Mouse (Mus musculus) frontal cortex, postnatal 14 days (tissue): ENCODE measurements around the gene Kcng3.
A peak's percentile ranks its signal among the peaks of the same experiment; 100 is the strongest.

Experiments used
- DNase-seq, 2 experiments: peaks; one replicate each; pipeline ENCODE4 v3.0.0; 2022; ENCODE audit warnings: low spot score in 2 of 2

Kcng3 gene

GRCm38 (mm10) chr17:83630787-83631678 lies 662 bp downstream of the Kcng3 start:
- peak in 1 of 2 experiments; percentile 16 for DNase-seq

DNA sequence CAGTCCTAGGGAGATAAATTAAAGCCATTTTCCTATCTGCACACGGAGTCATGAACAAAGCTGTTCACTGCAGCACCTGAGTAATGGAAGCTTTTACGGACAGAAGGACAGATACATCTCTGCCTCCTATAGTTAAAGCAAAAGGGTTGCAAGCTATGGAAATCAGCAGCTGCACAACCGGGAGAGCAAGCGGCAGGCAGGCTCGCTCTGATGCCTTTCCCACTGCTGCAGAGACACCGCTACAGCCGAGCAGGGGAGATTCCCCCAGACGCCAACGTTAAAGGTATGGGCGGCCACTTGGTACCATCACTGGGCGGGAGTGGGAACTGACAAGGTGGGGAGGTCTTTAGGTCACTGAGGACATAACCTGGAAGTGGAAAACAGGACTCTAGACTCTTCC lies 17.8 kb downstream of the Kcng3 start:
- DNase-seq, result no peak

DNA sequence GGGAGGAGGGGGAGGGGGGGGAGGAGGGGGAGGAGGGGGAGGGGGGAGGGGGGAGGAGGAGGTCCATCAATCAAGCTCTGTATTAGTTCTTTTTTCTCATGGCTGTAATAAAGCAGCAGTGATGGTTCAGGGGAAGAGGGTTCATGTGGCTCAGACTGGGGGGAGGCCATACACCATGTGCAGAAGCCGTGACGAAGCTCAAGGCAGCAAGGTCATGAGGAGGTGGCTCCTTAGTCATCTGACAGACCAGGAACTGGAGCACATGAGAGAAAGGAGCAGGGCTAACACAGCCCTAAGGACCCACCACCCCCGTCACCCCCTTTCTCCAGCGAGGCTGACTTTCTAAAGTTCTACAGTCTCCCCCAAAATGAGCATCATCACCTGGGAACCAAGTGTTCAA lies 22.2 kb downstream of the Kcng3 start:
- DNase-seq, result no peak

- no peak for DNase-seq
These were observed 30.7 kb downstream of the Kcng3 start for GRCm38 (mm10) chr17:83600976-83601375.

DNA sequence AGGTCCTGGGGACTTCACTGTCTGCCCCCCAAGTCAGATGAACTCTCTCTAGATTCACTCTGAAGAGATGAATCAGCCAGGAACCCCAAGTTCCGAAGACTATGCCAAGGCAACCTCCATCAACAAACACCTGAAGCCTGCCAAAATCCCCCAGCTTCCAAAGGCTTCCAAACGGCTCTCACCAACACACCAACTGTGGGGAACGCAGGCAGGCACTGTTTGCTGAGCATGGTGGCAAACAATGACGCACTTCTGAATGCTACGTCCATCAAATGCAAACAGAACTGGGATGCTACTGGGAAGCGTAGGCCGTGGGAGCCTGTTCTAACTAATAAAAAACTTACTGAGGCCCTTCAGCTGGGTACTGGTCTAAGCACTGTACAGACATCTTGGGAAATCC lies 35.7 kb downstream of the Kcng3 start:
- DNase-seq, result no peak

DNA sequence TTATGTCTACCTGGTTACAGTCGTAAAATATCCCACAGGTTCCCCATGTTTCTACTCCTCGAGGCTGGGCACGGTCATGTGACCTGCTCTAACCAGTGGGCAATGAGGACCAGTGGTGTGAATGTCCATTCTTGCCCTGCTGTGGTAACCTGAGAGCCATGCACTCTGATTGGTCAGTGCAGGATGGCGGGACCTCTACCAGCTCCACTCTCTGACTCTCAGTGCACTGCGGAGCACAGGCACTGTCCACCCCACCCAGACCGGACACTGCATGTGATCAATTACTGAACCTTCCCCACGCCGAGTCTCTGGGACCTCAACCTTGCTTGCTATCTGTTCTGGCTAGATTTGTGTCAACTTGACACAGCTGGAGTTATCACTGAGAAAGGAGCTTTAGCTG lies 37.2 kb downstream of the Kcng3 start:
- no peak for DNase-seq

DNA sequence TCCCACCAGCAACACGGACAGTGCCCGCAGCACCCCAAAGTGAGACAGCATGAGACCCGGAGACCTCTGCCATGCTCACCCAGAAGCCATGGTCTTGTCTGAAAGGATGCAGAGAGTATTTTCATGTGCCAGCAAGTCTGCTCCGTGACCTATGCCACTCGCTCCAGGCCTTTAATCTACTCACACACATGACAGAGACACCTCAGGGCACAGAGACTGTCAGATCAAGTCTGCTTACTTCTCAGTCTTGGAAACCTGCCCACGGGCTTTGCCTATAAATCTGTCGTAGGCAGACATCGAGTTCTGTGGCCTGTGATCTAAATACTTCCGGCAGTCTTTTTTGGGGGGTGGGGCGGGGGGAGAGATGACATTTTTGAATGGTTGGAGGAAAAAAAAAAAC lies 38.3 kb downstream of the Kcng3 start:
- no peak for DNase-seq

- no peak for DNase-seq
These were observed 42.9 kb downstream of the Kcng3 start for GRCm38 (mm10) chr17:83588663-83589341.

GRCm38 (mm10) chr17:83587731-83588130 lies 44.0 kb downstream of the Kcng3 start:
- DNase-seq, result peak; percentile 25 to 53

GRCm38 (mm10) chr17:83582585-83582984 lies 49.1 kb downstream of the Kcng3 start:
- no peak for DNase-seq

- no peak for DNase-seq
These were observed 51.0 kb downstream of the Kcng3 start for GRCm38 (mm10) chr17:83580734-83581133.

- DNase-seq, result no peak
These were observed 54.8 kb downstream of the Kcng3 start for GRCm38 (mm10) chr17:83576810-83577371.

GRCm38 (mm10) chr17:83574615-83575014 lies 57.1 kb downstream of the Kcng3 start:
- no peak for DNase-seq

DNA sequence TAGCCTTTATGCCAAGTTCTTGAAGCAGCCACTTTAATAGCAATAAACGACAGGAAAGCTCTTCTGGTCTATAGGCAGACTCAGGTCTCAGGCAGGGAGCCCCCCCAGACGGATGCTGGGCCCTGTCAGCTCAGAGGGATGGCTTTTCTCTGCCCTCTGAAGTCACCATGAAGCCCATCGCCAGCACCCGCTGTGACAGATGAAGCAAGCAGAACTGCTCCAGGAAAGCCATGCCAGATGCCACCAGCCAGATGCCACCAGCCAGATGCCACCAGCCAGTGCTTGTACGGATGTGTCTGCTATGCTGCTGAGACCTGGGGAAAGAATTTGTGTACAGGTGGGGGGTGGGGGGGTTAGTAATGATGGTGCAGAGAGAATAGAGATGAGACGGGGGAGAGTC lies 58.6 kb downstream of the Kcng3 start:
- DNase-seq, result no peak

GRCm38 (mm10) chr17:83572366-83572765 lies 59.3 kb downstream of the Kcng3 start:
- no peak for DNase-seq

DNA sequence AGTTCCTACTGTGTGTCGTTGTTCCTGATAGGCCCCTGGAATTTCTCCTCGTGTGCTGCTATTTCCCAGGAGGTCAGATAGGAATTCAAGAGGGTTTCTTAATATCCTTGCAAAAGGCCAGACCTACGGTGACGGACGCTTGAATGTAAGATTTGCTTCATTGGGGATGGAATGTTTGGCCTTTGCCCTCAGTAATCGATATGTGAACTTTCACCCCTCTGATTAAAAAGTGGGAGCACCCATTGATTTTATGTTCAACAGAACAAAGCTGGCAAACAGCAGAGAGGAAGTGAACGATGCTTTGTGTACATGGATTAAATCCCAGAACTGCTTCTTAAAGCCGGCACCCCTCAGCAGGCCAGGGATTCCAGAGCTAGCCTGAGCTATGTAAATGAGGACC lies 64.3 kb downstream of the Kcng3 start:
- no peak for DNase-seq

DNA sequence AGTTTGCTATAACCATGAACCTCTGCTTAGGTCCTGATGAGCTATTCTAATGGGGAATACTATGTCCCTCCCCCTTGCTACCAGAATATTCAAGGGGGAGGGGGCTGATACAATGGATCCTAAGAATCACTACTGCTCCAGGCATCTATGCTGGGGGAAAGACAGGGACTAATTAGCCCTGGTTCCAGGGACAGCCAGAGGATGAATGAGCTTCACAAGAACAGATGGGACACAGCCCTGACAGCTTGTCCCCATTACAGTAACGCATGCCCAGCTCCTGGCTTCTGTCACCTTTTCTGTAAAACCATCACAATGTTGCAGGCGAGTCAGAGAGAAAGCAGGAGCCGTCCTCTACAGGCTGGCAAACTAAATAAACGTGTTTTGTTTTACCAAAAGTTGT lies 66.2 kb downstream of the Kcng3 start:
- DNase-seq, result no peak

DNA sequence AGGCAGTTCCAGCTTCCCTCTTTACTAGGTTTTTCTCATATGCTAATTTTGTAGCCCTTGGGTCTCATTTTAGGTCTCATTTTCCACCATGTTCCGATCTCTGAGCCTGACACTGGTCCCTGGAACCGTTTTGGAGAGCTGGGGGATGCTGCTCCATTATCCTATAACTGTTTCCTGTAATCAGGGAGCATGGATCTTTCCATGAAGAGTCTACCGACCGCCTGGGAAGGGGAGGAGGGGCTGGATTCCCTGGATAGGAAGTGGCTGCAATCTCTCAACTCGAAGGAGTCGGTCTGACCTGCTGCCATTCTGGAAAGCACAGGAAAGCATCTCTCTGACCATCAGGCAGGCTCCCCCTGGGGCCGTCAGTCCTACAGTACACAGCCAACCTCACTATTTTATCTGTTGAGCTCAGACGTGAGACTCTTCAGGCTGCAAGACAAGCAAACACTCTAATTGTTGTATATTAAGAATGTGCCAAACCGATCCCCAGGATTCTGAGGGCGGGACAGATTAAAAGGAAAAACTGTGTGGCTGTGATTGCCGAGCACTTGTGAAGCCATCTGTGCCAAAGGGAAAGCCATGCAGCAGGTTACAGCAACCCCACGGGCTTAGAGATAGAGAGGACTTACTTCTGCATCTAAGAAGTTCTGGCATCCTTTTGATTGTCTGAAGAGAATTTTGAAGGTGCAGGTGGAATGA lies 67.4 kb downstream of the Kcng3 start:
- no peak for DNase-seq

DNA sequence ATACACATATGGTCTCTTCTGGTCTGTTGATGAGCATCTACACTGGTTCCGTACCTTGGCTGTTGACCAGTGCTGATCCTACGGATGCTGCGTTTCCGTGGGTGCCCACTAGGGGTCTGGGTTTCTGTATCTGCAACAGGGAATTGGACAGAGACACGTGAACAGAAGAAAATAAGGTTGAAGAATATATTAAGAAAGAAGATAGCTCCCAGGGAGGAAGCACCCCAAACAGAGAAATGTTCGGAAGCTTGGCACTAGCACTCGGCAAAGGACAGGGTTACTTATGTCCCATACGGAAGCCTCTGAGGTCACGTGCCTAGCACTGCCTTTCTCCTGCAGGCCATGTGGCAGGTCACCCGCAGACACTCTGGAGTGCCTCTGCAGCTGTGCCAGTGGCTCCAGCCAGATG lies 68.0 kb downstream of the Kcng3 start:
- peak in 1 of 2 experiments; percentile 42 for DNase-seq

- DNase-seq, result no peak
These were observed 69.3 kb downstream of the Kcng3 start for GRCm38 (mm10) chr17:83562153-83563010.

- no peak for DNase-seq
These were observed 72.6 kb downstream of the Kcng3 start for GRCm38 (mm10) chr17:83559081-83559480.
